Mouse (Mus musculus): ENCODE measurements around the gene Aqr. TPM values are rescaled to one million over a fixed set of nuclear protein-coding genes. Genes with fewer than 3 reads are reported as not detected.

The Aqr gene
- polyA plus RNA-seq, 1 experiment from 2014 or later, result 16.3 TPM

GRCm38 (mm10) chr2:114119451-114119850, 67.4 kb downstream of the Aqr start:
- Histone ChIP-seq H3K36me3 (ENCODE audit: control insufficient read depth, insufficient read depth) (peaks cover 9% of the 10 kb centered on the region), H3K4me2 (ENCODE audit: low read depth, low read length) (no peak overlapping the region), H3K4me1 (ENCODE audit: control insufficient read depth, low read depth, low read length) (peaks cover 3% of the 10 kb centered on the region; the same call in 1 of the 2 replicates), H3K27me3 (ENCODE audit: control insufficient read depth, insufficient read depth, low read depth, low read length) (no peaks in the 10 kb centered on the region), H3K9ac (ENCODE audit: low read depth, low read length) (no peak overlapping the region), H3K27ac (ENCODE audit: low read length) (no peak overlapping the region), H3K9me3 (replicated peaks; ENCODE audit: control insufficient read depth, low read length) (no peaks in the 10 kb centered on the region), H3K4me3 (ENCODE audit: low read depth, low read length) (no peak overlapping the region)
- 59% methylated on average over 7 of the region's 7 CpGs for WGBS (ENCODE audit: insufficient replicate concordance)
- ATAC-seq (ENCODE audit: low read depth), result no peak

DNA sequence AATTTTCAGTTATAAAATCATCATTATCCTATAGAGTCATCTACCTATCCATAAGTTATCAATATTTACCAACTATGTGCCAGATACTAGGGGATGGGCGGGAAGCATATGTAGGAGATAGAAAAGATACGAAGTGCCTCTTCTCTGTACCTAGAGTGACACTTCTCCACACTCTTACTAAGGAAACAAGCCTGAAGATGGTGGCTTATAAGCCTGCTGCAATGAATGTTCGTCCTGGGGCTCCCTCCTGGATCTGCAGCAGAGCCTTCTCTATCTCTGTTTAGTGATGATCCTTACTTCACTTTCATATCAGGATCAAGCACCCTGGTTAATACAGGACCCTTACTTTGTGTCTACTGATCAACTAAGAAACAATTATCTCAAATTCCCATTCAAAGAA, 69.2 kb downstream of the Aqr start:
- H3K36me3 ChIP-seq (ENCODE audit: control insufficient read depth, insufficient read depth), result peaks cover 16% of the 10 kb centered on the region
- no peak overlapping the region for H3K9ac ChIP-seq (ENCODE audit: low read depth, low read length)
- H3K27me3 ChIP-seq (ENCODE audit: control insufficient read depth, insufficient read depth, low read depth, low read length), result no peaks in the 10 kb centered on the region
- WGBS (ENCODE audit: insufficient replicate concordance), result 44% methylated on average over 3 of the region's 3 CpGs
- H3K9me3 ChIP-seq (replicated peaks; ENCODE audit: control insufficient read depth, low read length), result no peaks in the 10 kb centered on the region
- H3K4me1 ChIP-seq (ENCODE audit: control insufficient read depth, low read depth, low read length), result peaks cover 3% of the 10 kb centered on the region; the same call in 1 of the 2 replicates
- H3K4me2 ChIP-seq (ENCODE audit: low read depth, low read length), result no peak overlapping the region
- no peak overlapping the region for H3K4me3 ChIP-seq (ENCODE audit: low read depth, low read length)
- H3K27ac ChIP-seq (ENCODE audit: low read length), result peak overlapping the region; percentile 57
- ATAC-seq (ENCODE audit: low read depth), result peak; percentile 60

GRCm38 (mm10) chr2:114117235-114117634, 69.6 kb downstream of the Aqr start:
- no peak overlapping the region; the same call in 1 of the 2 replicates for H3K4me2 ChIP-seq (ENCODE audit: low read depth, low read length)
- no peaks in the 10 kb centered on the region for H3K27me3 ChIP-seq (ENCODE audit: control insufficient read depth, insufficient read depth, low read depth, low read length)
- WGBS (ENCODE audit: insufficient replicate concordance), result 33% methylated on average over 3 of the region's 3 CpGs
- H3K36me3 ChIP-seq (ENCODE audit: control insufficient read depth, insufficient read depth), result peaks cover 21% of the 10 kb centered on the region
- no peaks in the 10 kb centered on the region for H3K9me3 ChIP-seq (replicated peaks; ENCODE audit: control insufficient read depth, low read length)
- peak; percentile 83 for ATAC-seq (ENCODE audit: low read depth)
- H3K4me1 ChIP-seq (ENCODE audit: control insufficient read depth, low read depth, low read length), result peaks cover 3% of the 10 kb centered on the region; the same call in 1 of the 2 replicates
- H3K27ac ChIP-seq (ENCODE audit: low read length), result peak overlapping the region; percentile 72
- no peak overlapping the region for H3K4me3 ChIP-seq (ENCODE audit: low read depth, low read length)
- H3K9ac ChIP-seq (ENCODE audit: low read depth, low read length), result no peak overlapping the region

DNA sequence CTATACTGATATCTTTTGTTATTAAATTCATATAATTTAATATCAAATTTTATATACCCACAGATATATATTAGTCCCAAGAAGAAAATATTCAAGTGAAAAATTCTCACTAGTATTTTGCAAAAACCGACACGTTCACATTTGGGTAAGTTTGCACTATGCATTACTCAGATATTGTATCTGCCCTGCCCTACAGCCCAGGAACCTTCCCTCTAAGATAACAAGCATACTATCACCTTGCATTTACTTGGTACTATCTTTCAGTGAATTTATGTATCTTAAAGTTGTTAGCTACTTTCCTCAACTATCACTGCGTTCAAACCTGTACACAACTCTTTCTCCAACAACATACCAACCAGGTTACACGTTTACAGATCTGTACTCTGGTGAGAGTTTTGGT, 71.3 kb downstream of the Aqr start:
- Histone ChIP-seq H3K36me3 (ENCODE audit: control insufficient read depth, insufficient read depth) (peaks cover 20% of the 10 kb centered on the region), H3K4me1 (ENCODE audit: control insufficient read depth, low read depth, low read length) (peaks cover 3% of the 10 kb centered on the region; the same call in 1 of the 2 replicates), H3K9me3 (replicated peaks; ENCODE audit: control insufficient read depth, low read length) (no peaks in the 10 kb centered on the region), H3K4me3 (ENCODE audit: low read depth, low read length) (no peak overlapping the region), H3K27me3 (ENCODE audit: control insufficient read depth, insufficient read depth, low read depth, low read length) (no peaks in the 10 kb centered on the region), H3K27ac (ENCODE audit: low read length) (no peak overlapping the region), H3K9ac (ENCODE audit: low read depth, low read length) (no peak overlapping the region), H3K4me2 (ENCODE audit: low read depth, low read length) (no peak overlapping the region)
- WGBS (ENCODE audit: insufficient replicate concordance), result 45% methylated on average over 4 of the region's 4 CpGs
- ATAC-seq (ENCODE audit: low read depth), result peak; percentile 74

DNA sequence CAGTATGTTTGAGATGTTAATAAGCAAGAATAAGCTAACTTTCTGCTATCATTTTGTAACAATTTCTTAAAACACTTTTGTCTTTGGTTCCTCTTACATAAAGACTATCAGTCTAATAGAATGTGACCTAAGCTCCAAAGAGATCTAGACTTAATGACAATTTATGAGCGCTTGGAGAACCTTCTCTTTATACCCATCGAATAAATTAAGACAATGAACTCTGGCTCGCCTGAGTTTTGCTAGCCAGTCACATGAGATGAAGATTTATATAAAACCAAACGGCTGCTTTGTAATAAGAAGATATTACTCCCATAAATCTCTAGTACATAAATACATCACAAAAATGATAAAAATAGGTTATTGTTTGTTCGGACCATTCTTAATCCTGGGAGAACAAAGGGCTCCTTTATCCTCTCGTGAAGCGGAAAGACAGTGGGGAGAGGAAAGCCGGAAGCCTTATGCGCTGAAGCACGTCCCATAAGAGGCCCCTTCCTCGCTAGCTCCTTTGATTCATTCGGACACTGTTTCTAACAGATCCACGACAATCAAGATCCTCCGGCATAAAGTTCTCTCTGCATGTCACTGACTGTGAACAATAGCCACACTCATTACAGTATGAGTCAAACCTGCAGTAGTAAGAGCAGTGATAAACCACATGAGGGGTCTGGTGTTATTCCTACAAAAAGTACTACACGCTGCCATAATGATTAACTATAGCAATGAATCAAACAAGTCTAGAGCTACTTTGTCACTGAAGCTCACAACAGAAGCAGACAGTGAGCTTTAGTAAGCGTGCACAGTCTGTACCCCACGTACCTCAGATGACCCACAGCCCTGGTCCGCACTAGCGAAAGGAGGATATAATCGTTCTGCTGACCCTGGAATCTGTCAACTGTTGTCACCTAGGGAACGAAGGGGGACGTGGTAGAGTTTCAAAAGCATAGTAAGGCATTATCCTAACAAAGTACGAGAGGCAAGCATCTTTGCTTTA, 79.2 kb downstream of the Aqr start:
- Histone ChIP-seq H3K4me2 (ENCODE audit: low read depth, low read length) (no peak overlapping the region), H3K36me3 (ENCODE audit: control insufficient read depth, insufficient read depth) (peaks cover 17% of the 10 kb centered on the region), H3K4me3 (ENCODE audit: low read depth, low read length) (no peak overlapping the region), H3K27me3 (ENCODE audit: control insufficient read depth, insufficient read depth, low read depth, low read length) (no peaks in the 10 kb centered on the region), H3K27ac (ENCODE audit: low read length) (no peak overlapping the region), H3K9ac (ENCODE audit: low read depth, low read length) (no peak overlapping the region), H3K9me3 (replicated peaks; ENCODE audit: control insufficient read depth, low read length) (no peaks in the 10 kb centered on the region), H3K4me1 (ENCODE audit: control insufficient read depth, low read depth, low read length) (no peaks in the 10 kb centered on the region)
- WGBS (ENCODE audit: insufficient replicate concordance), result 83% methylated on average over 23 of the region's 23 CpGs
- ATAC-seq (ENCODE audit: low read depth), result no peak

- H3K36me3 ChIP-seq (ENCODE audit: control insufficient read depth, insufficient read depth), result peaks cover 16% of the 10 kb centered on the region
- H3K27ac ChIP-seq (ENCODE audit: low read length), result no peak overlapping the region
- H3K4me3 ChIP-seq (ENCODE audit: low read depth, low read length), result no peak overlapping the region
- 78% methylated on average over 8 of the region's 8 CpGs for WGBS (ENCODE audit: insufficient replicate concordance)
- no peaks in the 10 kb centered on the region for H3K27me3 ChIP-seq (ENCODE audit: control insufficient read depth, insufficient read depth, low read depth, low read length)
- ATAC-seq (ENCODE audit: low read depth), result no peak
- H3K9me3 ChIP-seq (replicated peaks; ENCODE audit: control insufficient read depth, low read length), result no peaks in the 10 kb centered on the region
- no peak overlapping the region for H3K9ac ChIP-seq (ENCODE audit: low read depth, low read length)
- H3K4me2 ChIP-seq (ENCODE audit: low read depth, low read length), result no peak overlapping the region
- no peaks in the 10 kb centered on the region for H3K4me1 ChIP-seq (ENCODE audit: control insufficient read depth, low read depth, low read length)
Measured at GRCm38 (mm10) chr2:114106383-114106782, 80.4 kb downstream of the Aqr start.

DNA sequence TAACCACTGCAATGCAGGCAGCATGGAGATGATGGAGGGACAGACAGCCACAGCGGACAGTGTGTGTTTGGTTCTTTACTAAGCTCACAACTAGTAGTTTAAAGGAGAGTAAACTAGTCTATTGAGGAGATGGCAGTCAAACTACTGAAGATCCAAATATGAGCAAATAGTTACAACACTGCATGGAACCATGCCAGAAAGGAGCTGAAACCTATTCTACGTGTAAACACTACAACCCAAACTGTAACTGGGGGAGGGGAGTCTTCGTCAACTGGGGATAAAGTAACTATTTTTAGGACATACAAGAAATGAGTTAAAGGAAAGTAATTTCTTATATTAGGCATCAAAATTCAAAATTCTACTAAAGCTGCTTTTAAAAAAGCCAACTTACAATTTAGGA, 84.4 kb downstream of the Aqr start:
- Histone ChIP-seq H3K9me3 (replicated peaks; ENCODE audit: control insufficient read depth, low read length) (no peaks in the 10 kb centered on the region), H3K27ac (ENCODE audit: low read length) (no peak overlapping the region), H3K27me3 (ENCODE audit: control insufficient read depth, insufficient read depth, low read depth, low read length) (no peaks in the 10 kb centered on the region), H3K4me2 (ENCODE audit: low read depth, low read length) (no peak overlapping the region), H3K9ac (ENCODE audit: low read depth, low read length) (no peak overlapping the region), H3K4me1 (ENCODE audit: control insufficient read depth, low read depth, low read length) (peaks cover 2% of the 10 kb centered on the region), H3K36me3 (ENCODE audit: control insufficient read depth, insufficient read depth) (peaks cover 11% of the 10 kb centered on the region), H3K4me3 (ENCODE audit: low read depth, low read length) (no peak overlapping the region)
- WGBS (ENCODE audit: insufficient replicate concordance), result 71% methylated on average over 3 of the region's 3 CpGs
- no peak for ATAC-seq (ENCODE audit: low read depth)

DNA sequence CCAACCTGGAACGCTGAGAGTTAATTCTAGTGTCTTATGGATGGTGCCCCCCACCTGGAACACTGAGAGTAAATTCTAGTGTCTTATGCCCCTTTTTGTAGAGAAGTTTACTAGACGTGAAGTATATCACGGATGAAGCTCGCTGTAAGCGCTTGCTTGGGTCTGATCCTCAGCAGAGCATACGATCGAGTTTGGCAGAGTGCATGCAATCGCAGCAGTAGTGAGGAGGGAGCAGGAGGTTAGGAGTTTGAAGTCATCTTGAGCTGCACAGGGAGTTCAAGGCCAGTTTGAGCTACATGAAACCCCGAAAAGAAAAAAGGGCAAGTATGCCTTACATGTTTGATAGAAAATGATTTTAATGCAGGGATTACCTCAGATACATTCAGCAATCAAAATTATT, 86.0 kb downstream of the Aqr start:
- no peak overlapping the region for H3K4me2 ChIP-seq (ENCODE audit: low read depth, low read length)
- 77% methylated on average over 9 of the region's 9 CpGs for WGBS (ENCODE audit: insufficient replicate concordance)
- H3K27me3 ChIP-seq (ENCODE audit: control insufficient read depth, insufficient read depth, low read depth, low read length), result no peaks in the 10 kb centered on the region
- no peak overlapping the region for H3K4me3 ChIP-seq (ENCODE audit: low read depth, low read length)
- peaks cover 11% of the 10 kb centered on the region for H3K36me3 ChIP-seq (ENCODE audit: control insufficient read depth, insufficient read depth)
- no peak for ATAC-seq (ENCODE audit: low read depth)
- H3K4me1 ChIP-seq (ENCODE audit: control insufficient read depth, low read depth, low read length), result peaks cover 2% of the 10 kb centered on the region
- H3K9me3 ChIP-seq (replicated peaks; ENCODE audit: control insufficient read depth, low read length), result no peaks in the 10 kb centered on the region
- no peak overlapping the region for H3K9ac ChIP-seq (ENCODE audit: low read depth, low read length)
- no peak overlapping the region for H3K27ac ChIP-seq (ENCODE audit: low read length)

DNA sequence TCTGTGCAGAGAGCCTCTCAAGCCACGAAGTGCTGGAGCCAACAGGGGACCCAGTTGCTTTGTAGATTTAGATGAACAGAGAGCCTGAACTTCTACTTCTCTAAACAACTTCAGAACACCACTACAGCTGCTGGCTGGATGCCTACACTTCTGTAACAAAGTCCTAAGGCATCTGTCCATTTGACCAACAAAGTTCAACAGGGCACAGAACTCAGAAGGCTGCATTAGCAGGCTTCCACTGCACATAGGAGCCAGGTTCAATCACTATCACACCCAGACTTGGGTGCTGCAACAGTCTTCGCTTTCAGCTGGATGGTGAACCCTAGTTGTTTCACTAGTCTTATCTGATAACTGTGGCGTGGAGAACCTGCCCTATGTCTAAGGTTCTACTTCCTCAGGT, 87.0 kb downstream of the Aqr start:
- H3K36me3 ChIP-seq (ENCODE audit: control insufficient read depth, insufficient read depth), result peaks cover 6% of the 10 kb centered on the region
- ATAC-seq (ENCODE audit: low read depth), result no peak
- H3K9ac ChIP-seq (ENCODE audit: low read depth, low read length), result no peak overlapping the region
- H3K4me3 ChIP-seq (ENCODE audit: low read depth, low read length), result no peak overlapping the region
- H3K27ac ChIP-seq (ENCODE audit: low read length), result no peak overlapping the region
- 60% methylated on average over 3 of the region's 3 CpGs for WGBS (ENCODE audit: insufficient replicate concordance)
- peaks cover 2% of the 10 kb centered on the region for H3K4me1 ChIP-seq (ENCODE audit: control insufficient read depth, low read depth, low read length)
- no peaks in the 10 kb centered on the region for H3K27me3 ChIP-seq (ENCODE audit: control insufficient read depth, insufficient read depth, low read depth, low read length)
- H3K9me3 ChIP-seq (replicated peaks; ENCODE audit: control insufficient read depth, low read length), result no peaks in the 10 kb centered on the region
- no peak overlapping the region for H3K4me2 ChIP-seq (ENCODE audit: low read depth, low read length)
